Mouse (Mus musculus) brain, embryonic 14.5 days (tissue): ENCODE data around the gene Senp3. TPM values are rescaled to one million over a fixed set of nuclear protein-coding genes. Genes with fewer than 3 reads are reported as not detected.

Experiments used
- DNase-seq: peaks from one replicate; pipeline ENCODE4 v3.0.0-alpha.2; 2011; ENCODE audit warnings: low read depth
- CTCF ChIP-seq: fragments of 200-500 bp; IDR thresholded peaks from 2 replicates; pipeline ENCODE4 v1.5.1; 2012; ENCODE audit warnings: inconsistent platforms, mild to moderate bottlenecking, moderate library complexity, borderline replicate concordance; ENCODE audit not compliant: insufficient read depth, insufficient read length; ENCODE audit errors: extremely low read depth
- POLR2A ChIP-seq: fragments of 200-500 bp; IDR thresholded peaks from 2 replicates; pipeline ENCODE4 v1.6.1; 2012; ENCODE audit warnings: mild to moderate bottlenecking, inconsistent platforms, borderline replicate concordance; ENCODE audit not compliant: poor library complexity, insufficient read depth, insufficient read length, severe bottlenecking; ENCODE audit errors: extremely low read depth
- polyA plus RNA-seq: library from polyadenylated mRNA; depleted of rRNA; stranded (reverse); fragments of >200 nt; gene quantifications from 2 replicates; pipeline ENCODE4 v1.2.3, GENCODE M21; 2012

The Senp3 gene
- polyA plus RNA-seq, 1 experiment: 139 TPM

GRCm38 (mm10) chr11:69670786-69671725 lies 10.8 kb downstream of the Senp3 start:
- DNase-seq: peak; percentile 98
- TF ChIP-seq CTCF: no peak
- TF ChIP-seq POLR2A: peak; percentile 49; the same call in 1 of the 2 replicates

GRCm38 (mm10) chr11:69666665-69667005 lies 15.2 kb downstream of the Senp3 start:
- TF ChIP-seq POLR2A (no peak), CTCF (no peak)
- DNase-seq: no peak

- no peak for DNase-seq
- no peak for TF ChIP-seq CTCF
- no peak for TF ChIP-seq POLR2A
These were observed 15.8 kb downstream of the Senp3 start, which contains the start of gene Cd68 for GRCm38 (mm10) chr11:69665961-69666664. Gene Cd68, minus strand, starts transcription at chr11:69666153.

- no peak for TF ChIP-seq POLR2A
- no peak for TF ChIP-seq CTCF
- no peak for DNase-seq
These were observed 16.4 kb downstream of the Senp3 start for GRCm38 (mm10) chr11:69665457-69665960.

GRCm38 (mm10) chr11:69664841-69665240 lies 17.0 kb downstream of the Senp3 start:
- DNase-seq: no peak
- no peak for TF ChIP-seq POLR2A
- no peak for TF ChIP-seq CTCF

GRCm38 (mm10) chr11:69663795-69664194 lies 18.1 kb downstream of the Senp3 start:
- no peak for TF ChIP-seq POLR2A
- TF ChIP-seq CTCF: no peak
- no peak for DNase-seq

GRCm38 (mm10) chr11:69662967-69663671 lies 18.8 kb downstream of the Senp3 start:
- TF ChIP-seq POLR2A: no peak
- TF ChIP-seq CTCF: no peak
- DNase-seq: no peak

GRCm38 (mm10) chr11:69662213-69662966 lies 19.5 kb downstream of the Senp3 start, which contains the start of gene Mpdu1:
Gene Mpdu1, minus strand, starts transcription at chr11:69662642.
- TF ChIP-seq POLR2A (peak; percentile 87; the same call in 1 of the 2 replicates), CTCF (peak; percentile 44; the same call in 1 of the 2 replicates)

GRCm38 (mm10) chr11:69661221-69661881 lies 20.5 kb downstream of the Senp3 start:
- no peak for DNase-seq
- TF ChIP-seq POLR2A (no peak), CTCF (no peak)

More at GRCm38 (mm10) chr11:69662213-69662966, 19.5 kb downstream of the Senp3 start, which contains the start of gene Mpdu1:
- DNase-seq: peak; percentile 99
